Mouse (Mus musculus): Measurements from ENCODE around the gene Upf3b.

DNA sequence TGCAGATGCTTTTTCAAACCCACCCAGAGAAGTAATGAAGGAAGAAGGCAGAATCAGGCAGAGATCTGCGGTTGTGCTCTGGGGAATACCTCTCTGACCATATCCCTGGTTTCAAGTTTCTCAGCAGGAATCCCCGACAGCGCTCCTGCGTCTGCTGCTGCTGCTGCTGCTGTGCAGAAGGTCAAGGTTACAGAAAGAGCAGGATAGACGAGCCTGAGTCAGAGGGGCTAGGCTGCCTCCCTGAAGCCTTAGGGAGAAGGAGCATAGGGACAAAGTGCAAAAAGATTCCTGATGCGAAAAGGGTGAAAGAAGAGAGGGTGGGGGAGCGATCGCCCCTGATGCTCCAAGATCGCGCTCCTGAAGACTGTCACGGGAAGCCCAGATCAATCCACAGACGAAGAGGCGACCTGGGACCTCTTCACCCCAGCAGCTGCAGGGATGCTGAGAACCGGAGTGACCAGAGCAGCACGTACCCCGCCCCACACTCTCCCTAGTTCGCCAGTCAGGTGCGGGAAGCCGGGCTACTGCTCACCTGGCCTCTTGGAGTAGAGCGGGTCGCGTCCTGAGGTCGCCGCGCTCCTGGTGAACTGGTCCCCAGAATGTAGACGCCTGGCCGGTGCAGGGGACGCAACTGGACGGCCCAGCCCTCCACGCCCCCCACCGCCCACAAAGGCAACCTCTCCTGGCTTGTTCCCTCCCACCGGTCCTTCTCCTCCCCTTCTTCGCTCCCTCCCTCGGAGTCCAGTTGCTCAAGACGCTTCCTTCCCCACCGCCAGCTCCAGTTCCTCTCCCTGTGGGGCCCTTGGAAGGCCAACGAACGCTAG lies 61.8 kb downstream of the Upf3b start, which contains the start of gene Sowahd:
- TF ChIP-seq CTCF (IDR thresholded peaks at IDR 0.05; ENCODE audit: extremely low read depth, insufficient read depth, low read length) (no peak), POLR2A (IDR thresholded peaks at IDR 0.05; ENCODE audit: extremely low read depth, insufficient read depth, low read length) (no peak)
